Mouse (Mus musculus): ENCODE results near the gene Parg.
"Not testable (repeated sequence)": the region's sequence is repeated elsewhere in the genome, so short reads cannot be mapped to it uniquely, and the experiment has no call there.

Parg gene

DNA sequence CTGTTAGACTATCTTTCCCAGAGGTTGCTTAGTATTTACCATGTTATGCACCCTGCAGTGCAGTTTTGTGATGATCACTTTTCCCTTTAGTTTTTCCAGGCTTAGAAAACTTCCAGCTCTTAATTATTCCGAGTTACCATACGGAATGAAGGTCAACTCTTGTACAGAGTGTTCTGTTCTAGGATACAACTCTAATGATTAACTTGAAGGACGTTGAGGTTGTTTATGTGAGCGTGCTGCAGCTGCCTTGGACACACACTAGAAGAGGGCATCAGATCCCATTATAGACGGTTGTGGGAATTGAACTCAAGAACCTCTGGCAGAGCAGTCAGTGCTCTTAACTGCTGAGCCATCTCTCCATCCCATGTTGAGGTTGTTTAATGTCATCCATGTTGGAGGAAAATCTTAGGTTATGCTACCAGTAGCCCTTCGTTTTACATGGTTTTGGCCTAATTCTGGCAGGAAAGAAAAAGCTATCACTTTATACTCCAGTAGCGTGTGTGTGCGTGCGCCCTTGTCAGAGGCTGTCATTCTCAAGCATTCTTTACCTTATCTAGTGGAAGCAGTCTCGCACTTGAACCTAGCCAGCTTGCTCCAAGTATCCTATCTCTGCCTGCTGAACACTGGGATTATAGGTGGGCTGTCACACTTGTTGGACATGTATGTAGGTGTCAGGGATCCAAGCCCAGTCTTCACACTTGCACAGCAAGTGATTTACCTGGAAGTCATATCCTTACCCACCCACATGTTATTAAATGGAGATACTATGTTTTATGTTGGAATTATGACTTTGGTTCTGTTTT, 22.2 kb upstream of the Parg start:
- DNase-seq, result peak; percentile 23 to 69

DNA sequence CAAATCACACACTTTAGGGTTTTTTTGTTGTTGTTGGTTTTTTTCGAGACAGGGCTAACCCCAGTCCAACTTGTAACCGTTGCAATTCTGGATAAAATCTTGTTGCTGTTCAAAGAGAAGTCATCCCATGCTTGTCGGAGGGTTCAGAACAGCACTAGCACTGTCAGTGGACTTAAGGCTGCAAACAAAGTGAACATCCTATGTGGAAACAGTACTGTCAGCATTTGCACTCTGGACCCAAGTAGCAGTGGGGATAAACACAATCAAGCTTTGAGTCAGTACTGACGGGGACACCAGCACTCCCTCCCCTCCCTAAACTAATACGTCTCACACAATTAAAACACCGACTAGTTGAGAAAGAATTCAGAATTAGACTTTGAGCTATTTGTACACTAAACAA, 20.9 kb upstream of the Parg start:
- peak in 1 of 2 experiments; percentile 27 for DNase-seq

DNA sequence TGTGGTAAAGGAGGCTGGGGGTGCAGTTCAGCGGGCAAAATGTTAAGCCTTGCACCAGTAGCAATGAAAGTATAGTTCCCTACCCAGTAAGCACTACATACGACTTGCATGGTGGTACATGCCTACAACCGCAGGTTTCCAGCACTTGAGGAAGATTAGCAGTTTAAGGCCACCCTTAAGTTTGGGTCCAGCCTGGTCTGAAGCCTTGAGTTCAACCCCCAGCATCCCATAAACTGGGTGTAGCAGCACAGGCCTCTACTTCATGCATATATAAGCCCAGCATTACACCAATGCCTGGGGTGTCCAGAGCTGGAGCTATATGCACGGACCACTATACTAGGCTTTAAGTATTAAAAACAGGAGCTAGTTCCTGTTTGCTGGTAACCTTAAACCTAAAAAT, 17.9 kb upstream of the Parg start:
- no peak for DNase-seq

GRCm38 (mm10) chr14:32190627-32191391, 10.9 kb upstream of the Parg start:
- DNase-seq, result no peak

GRCm38 (mm10) chr14:32191926-32192325, 9.8 kb upstream of the Parg start:
- no peak for DNase-seq

GRCm38 (mm10) chr14:32192437-32192836, 9.3 kb upstream of the Parg start:
- DNase-seq, result peak; percentile 51 to 52

GRCm38 (mm10) chr14:32193557-32193956, 8.2 kb upstream of the Parg start:
- not testable (repeated sequence) for DNase-seq

DNA sequence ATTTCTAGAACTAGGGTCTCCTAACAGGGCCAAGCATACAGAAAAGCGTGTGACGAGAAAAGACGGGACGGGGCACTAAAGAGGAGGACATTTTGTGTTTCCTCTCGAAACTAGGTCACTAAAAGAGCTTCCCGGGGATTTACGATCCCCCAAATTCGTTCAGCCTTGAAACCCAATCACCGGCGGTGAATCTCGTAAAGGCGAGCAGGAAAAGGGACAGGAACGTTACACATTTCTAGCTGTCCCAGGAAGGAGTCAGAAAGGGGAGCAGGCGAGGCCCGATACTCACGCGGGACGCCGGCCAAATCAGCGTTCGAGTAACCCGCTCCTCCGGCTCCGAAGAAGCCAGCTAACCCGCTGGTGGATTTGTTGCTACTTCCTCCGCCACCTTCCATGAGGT, 395 bp upstream of the Parg start:
- DNase-seq, result peak in 1 of 2 experiments; percentile 29

DNA sequence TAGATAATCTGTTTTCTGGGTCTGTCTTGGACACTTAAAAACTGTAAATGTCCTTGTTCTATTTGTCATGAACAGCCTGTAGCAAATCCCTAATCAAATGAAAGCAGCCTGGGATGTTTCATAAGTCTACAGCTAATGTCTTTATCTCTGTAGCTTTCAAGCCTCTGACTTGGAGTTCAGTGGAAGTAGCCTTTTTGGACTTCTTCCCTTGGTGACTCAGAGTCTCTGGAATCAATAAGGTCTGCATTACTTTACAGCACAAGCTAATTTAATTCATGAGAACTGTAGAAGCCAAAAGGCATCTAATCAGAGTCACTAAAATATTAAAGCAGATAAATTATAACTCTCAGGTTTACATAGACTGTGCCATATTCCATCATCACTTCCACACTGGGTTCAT, 24.9 kb downstream of the Parg start:
- DNase-seq, result no peak

GRCm38 (mm10) chr14:32228996-32229395, 27.2 kb downstream of the Parg start:
- DNase-seq, result peak in 1 of 2 experiments; percentile 62

- no peak for DNase-seq
Measured at GRCm38 (mm10) chr14:32242401-32242800, 40.7 kb downstream of the Parg start.

DNA sequence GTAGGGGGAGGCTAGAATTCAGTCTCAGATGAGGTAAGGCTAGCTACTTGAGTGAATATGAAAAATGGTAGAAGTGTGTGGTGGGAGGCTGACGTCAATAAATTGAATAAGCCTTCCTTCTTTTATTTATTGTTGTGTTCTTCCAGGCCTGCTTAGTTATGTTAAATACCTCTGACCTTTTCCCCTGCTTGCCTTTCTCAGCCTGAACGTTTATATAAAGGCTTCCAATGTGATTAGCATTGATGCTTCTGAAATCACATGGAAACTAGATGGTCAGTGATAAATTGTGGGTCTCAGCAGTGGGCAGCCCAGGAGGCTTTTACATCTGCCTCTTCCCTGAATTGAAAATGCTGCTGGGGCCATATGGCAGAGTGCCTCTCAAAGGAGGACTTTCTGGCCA, 44.3 kb downstream of the Parg start:
- no peak for DNase-seq

- DNase-seq, result peak; percentile 45 to 53
Measured at GRCm38 (mm10) chr14:32249616-32250015, 47.9 kb downstream of the Parg start.

DNA sequence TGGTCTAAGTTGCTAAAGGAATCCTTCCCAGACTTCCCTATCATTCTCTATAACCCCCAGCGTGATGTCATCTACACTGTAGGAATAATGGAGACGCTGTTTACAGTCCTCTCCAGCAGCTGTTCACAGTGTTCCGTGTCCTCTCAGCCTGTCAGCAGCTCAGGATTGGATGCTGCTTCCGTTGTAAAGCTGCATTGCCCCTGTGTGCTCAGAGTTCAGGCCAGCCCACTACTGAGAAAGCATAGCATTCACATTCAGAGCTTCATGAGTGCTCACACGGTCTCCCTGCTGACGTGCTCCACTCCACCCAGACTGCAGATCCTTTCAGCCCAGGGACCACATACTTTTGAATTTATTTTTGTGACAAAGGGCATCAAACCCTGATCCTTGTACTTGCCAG, 59.1 kb downstream of the Parg start:
- DNase-seq, result no peak

GRCm38 (mm10) chr14:32261741-32262140, 60.0 kb downstream of the Parg start:
- DNase-seq, result no peak

- DNase-seq, result no peak
Measured at GRCm38 (mm10) chr14:32268999-32269398, 67.2 kb downstream of the Parg start.

DNA sequence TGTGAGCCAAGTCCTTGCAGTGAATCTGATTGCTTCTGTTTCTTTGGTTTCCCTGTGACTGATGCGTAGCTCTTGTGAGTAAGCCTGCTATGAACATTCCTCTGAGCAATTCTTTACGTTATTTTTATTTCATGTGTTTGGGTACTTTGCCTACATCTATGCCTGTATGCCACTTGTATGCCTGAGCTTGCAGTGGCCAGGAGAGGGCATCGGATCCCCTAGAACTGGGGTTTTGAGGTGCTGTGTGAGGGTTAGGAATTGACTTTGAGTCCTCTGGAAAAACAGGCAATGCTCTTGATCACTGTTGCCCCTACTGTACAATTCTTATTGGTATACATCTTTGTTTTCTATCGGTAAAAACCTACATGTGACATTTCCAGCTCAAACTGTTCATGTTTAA, 67.8 kb downstream of the Parg start:
- DNase-seq, result no peak

DNA sequence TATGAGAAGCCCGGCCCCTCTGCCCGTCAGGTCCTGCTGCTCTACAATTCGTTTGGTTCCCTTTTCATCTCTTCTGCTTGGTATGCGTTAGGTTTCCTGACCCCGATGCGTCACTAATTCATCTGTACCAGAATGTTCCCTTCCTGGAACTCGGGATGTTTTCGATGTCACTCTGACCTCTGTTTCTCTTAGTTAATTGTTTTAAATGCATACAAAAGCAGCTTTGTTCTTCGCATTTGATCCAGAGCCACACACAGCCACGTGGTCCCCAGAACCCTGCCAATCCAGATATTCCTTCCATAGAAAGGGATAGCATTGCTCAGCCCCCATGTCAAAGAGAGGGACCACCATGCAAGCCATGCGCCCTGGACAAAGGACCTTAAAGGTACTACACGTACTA, 99.9 kb downstream of the Parg start:
- DNase-seq, result no peak

DNA sequence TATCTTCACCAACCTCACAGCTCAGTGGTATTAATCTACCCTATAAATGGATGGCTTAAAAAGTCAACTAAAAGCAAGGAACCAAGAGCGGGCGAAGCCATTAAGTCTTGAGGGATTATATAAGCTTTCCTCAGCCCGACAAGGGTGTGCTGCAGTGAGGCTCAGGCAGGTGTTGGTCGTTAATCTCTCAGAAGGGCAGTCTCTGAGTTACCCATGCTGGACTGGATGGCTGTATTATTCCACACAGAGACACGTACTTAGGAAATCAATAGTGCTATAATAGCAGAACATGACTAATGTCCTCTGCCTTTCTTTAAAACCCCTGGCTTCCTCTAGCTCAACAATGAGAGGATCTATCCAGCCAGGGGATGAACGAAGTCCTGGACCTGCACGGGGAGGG, 100.7 kb downstream of the Parg start:
- DNase-seq, result no peak

- DNase-seq, result no peak
Measured at GRCm38 (mm10) chr14:32304921-32305320, 103.2 kb downstream of the Parg start.

DNA sequence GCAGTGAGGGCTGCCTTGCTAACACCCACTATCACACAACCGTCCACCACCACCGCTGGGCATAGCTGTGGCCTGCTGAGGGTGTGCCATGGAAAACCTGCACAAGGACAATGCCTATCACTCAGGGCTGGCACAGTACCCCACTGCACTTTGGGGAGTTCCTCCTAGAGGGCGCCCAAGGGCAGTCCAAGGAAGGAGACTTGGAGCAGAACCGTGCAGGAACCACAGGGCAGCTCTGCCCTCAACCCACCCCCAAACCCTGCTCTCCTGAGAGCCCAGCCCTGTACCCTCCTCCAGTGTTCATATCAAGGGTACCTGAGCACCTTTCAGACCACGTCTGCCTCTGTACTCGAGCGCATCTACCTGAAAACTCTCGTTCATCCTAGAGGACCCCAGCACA, 108.1 kb downstream of the Parg start:
- peak; percentile 6 to 70 for DNase-seq

DNA sequence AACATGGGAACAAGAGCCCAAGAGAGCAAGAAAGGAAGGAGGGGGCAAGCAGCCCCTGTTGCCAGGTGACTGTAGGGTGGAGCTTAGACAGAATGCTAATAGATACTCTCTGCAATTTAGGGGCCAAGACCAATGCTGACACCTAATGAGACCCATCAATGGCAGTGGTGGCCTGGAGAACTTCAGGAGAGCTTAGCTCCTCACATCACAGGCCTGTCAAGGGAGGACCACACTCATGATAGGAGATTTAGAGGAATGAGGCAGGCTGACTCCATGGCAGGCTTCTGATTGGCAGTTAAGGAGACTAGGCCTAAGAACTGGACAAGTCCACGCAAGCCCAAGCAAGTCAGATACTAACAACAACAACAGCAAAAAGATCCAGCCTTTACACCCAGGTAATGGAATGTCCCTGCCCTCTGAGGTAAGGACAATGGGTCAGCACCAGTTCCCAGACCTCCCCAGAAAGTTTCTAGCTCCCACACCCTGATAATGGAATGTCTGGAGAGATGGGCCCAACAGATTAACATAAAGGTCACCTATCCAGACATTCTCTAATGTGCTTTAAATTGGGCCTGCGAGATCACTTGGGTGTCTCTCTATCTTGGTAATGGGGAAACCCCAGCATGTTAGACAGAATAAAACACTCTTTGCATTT, 109.8 kb downstream of the Parg start:
- no peak for DNase-seq

GRCm38 (mm10) chr14:32317822-32318221, 116.1 kb downstream of the Parg start:
- DNase-seq, result no peak
